Mouse (Mus musculus) kidney, adult 2 months (tissue): ENCODE results near the gene Ttc28. TPM values are rescaled to one million over a fixed set of nuclear protein-coding genes. Genes with fewer than 3 reads are reported as not detected.
A peak's percentile ranks its signal among the peaks of the same experiment; 100 is the strongest.

Experiments used
- DNase-seq: peaks from one replicate; pipeline ENCODE4 v3.0.0; 2021
- H3K27ac ChIP-seq: fragments of 200-500 bp; 2 replicates; pipeline ENCODE4 v1.5.1; 2012; ENCODE audit warnings: low read depth, low read length, control low read depth, inconsistent platforms; ENCODE audit not compliant: insufficient read depth
- H3K27me3 ChIP-seq: fragments of 200-500 bp; replicated peaks from 2 replicates; pipeline ENCODE4 v1.6.1; 2012; ENCODE audit warnings: mild to moderate bottlenecking, moderate library complexity, low read length, inconsistent platforms; ENCODE audit not compliant: control insufficient read depth, insufficient read depth
- H3K36me3 ChIP-seq: fragments of 200-500 bp; 2 replicates; pipeline ENCODE4 v1.6.1; 2012; ENCODE audit warnings: mild to moderate bottlenecking, moderate library complexity, low read length, inconsistent platforms; ENCODE audit not compliant: control insufficient read depth, insufficient read depth
- H3K4me1 ChIP-seq: fragments of 200-500 bp; 2 replicates; pipeline ENCODE4 v1.6.1; 2011; ENCODE audit warnings: low read length; ENCODE audit not compliant: control insufficient read depth, insufficient read depth
- H3K4me3 ChIP-seq: fragments of 200-500 bp; 2 replicates; pipeline ENCODE4 v1.5.1; 2011; ENCODE audit warnings: mild to moderate bottlenecking, low read depth, low read length, control low read depth; ENCODE audit not compliant: insufficient read depth
- CTCF ChIP-seq: fragments of 200-500 bp; conservative IDR thresholded peaks from 2 replicates; pipeline ENCODE4 v1.5.1; 2011; ENCODE audit warnings: low read depth, mild to moderate bottlenecking, control low read depth, low read length, moderate library complexity, mixed read lengths; ENCODE audit not compliant: insufficient read depth, insufficient read length
- POLR2A ChIP-seq: fragments of 200-500 bp; IDR thresholded peaks from one replicate; pipeline ENCODE4 v1.6.1; 2011; ENCODE audit warnings: low read depth, low read length, control low read depth
- WGBS: fragments of 180-500 bp; shearing (Covaris S2); methylation state at CpG from one replicate; pipeline ENCODE4 v1.1.7; 2018; 5-methylcytosine and 5-hydroxymethylcytosine counted together
- polyA plus RNA-seq: library from polyadenylated mRNA; depleted of rRNA; stranded (reverse); fragments of >200 nt; gene quantifications from 2 replicates; pipeline ENCODE4 v1.2.3, GENCODE M21; 2012

Ttc28 gene
- polyA plus RNA-seq, 1 experiment, result 6.6 TPM

DNA sequence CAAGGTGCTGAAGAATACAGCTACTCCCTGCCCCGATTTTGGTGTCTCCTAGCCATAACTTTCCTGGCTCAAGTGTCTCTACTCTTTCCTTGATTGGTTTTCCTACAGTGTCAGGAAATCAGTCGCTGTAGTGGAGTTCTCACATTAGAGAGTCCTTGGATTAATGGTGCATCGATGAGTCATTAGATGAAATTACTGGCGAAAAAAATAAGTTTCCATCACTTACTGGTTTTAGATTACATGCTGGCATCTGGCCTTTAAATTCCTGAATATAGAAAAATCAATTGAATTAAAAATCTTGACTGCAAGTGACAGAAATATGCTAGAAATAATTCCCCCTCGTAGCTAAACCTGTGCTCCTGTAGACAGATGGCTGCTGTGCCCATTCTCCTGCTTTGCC lies 168.4 kb downstream of the Ttc28 start:
- no peak overlapping the region for H3K27ac ChIP-seq
- 62% methylated on average over 5 of the region's 5 CpGs for WGBS
- no peaks in the 10 kb centered on the region for H3K36me3 ChIP-seq
- 0 out of 2 replicates have a peak, but pooled peaks cover 3% of the 10 kb centered on the region for H3K4me1 ChIP-seq
- no peak overlapping the region for H3K4me3 ChIP-seq
- TF ChIP-seq POLR2A, result no peak
- TF ChIP-seq CTCF, result no peak
- DNase-seq, result no peak
- no peaks in the 10 kb centered on the region for H3K27me3 ChIP-seq

DNA sequence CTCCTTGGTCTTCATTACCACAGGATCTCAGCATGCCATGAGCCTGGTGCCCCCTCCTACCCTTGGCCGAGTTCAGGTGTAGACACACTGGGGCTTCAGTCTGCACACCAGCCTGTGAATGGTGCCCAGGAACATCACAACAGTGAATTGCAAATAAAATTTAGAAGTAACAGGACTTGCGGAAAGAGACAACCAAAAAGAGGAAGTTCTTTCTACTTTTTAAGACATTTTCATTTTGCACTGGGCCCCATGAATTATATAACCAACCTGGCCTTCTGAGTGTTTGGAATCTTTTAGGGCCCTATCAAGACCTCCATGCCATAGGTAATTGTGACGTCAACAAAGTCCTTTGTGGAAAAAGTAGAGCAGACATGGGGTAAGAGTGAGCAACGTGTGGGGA lies 170.0 kb downstream of the Ttc28 start:
- no peak for DNase-seq
- Histone ChIP-seq H3K4me1 (0 out of 2 replicates have a peak, but pooled peaks cover 2% of the 10 kb centered on the region), H3K4me3 (no peak overlapping the region), H3K36me3 (no peaks in the 10 kb centered on the region), H3K27me3 (no peaks in the 10 kb centered on the region), H3K27ac (no peak overlapping the region)
- no peak for TF ChIP-seq CTCF
- TF ChIP-seq POLR2A, result no peak
- 89% methylated on average over 4 of the region's 4 CpGs for WGBS

DNA sequence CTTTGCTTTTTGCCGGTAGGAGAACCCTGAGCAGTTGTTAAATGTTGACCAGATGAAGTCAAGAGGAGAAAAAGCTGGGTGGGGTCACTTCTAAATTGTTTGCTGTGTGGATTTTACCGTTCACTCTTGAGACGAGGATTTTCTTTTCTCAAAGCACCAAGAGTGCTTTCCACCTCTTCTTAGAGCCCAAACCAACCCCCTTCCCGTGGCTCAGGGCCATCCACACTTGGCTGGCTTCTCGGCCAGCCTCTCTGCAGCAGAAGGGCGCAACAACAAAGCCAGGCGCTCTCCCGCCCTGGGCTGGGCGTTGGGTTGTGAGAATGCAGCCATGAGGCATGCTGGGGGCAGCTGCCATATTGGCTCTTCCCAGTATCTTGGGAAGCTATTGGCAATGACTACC lies 170.5 kb downstream of the Ttc28 start:
- no peak for DNase-seq
- TF ChIP-seq CTCF (no peak), POLR2A (no peak)
- H3K4me3 ChIP-seq, result no peak overlapping the region
- no peak overlapping the region for H3K27ac ChIP-seq
- H3K4me1 ChIP-seq, result no peaks in the 10 kb centered on the region
- no peaks in the 10 kb centered on the region for H3K36me3 ChIP-seq
- 70% methylated on average over 9 of the region's 9 CpGs for WGBS
- H3K27me3 ChIP-seq, result no peaks in the 10 kb centered on the region

DNA sequence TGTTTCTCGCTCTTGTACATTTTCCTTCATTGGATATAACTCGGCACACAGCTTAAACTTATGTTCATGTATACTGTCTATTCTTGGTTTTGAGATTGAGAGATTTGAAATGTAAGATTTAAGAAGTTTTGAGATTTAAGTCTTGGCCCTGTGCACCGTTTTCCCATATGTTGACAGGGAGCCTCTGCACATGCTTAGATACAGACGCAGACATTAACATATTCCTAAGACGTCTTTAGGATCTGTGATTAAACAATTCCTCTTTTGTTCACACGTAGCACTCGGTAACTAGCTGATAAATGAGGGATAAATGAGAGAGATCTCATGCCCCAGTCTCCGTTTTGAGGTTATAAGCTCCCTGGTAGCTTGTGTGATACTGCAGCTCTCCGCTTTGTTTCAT lies 174.8 kb downstream of the Ttc28 start:
- no peaks in the 10 kb centered on the region for H3K27me3 ChIP-seq
- WGBS, result 89% methylated on average over 9 of the region's 9 CpGs
- no peak overlapping the region for H3K27ac ChIP-seq
- peaks cover 3% of the 10 kb centered on the region; the same call in 1 of the 2 replicates for H3K4me1 ChIP-seq
- TF ChIP-seq CTCF (no peak), POLR2A (no peak)
- no peaks in the 10 kb centered on the region for H3K36me3 ChIP-seq
- no peak for DNase-seq
- H3K4me3 ChIP-seq, result no peak overlapping the region

DNA sequence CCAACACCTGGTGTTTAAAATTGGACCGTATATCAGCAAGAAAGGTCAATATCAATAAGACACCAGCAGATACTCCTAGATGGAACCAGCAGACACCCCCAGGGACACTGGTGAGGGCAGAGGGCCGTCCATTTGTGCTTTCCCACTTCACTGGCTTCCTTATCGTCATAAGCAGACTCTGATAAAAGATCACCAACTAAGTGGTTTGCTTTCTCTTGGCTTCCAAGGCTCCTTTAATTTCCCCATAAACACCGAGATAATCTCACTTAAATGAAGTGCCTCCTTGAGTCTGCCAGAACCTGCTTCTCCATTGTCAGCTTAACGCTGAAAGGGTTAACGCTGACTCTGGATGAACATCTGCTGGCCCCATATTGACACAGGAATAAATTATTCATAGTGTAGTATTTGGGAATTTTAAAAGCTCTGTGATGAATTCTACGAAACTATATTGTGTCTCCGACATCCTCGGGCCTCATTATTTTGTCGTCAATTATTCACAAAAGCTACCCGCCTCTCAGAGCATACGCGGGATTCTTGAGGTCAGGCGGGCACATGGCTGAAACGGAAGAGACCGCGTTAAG lies 175.3 kb downstream of the Ttc28 start:
- Histone ChIP-seq H3K36me3 (no peaks in the 10 kb centered on the region), H3K27me3 (no peaks in the 10 kb centered on the region), H3K4me3 (peak overlapping the region; percentile 21; the same call in 1 of the 2 replicates), H3K27ac (no peak overlapping the region), H3K4me1 (peaks cover 3% of the 10 kb centered on the region; the same call in 1 of the 2 replicates)
- DNase-seq, result no peak
- WGBS, result 45% methylated on average over 17 of the region's 17 CpGs
- TF ChIP-seq CTCF (no peak), POLR2A (no peak)

DNA sequence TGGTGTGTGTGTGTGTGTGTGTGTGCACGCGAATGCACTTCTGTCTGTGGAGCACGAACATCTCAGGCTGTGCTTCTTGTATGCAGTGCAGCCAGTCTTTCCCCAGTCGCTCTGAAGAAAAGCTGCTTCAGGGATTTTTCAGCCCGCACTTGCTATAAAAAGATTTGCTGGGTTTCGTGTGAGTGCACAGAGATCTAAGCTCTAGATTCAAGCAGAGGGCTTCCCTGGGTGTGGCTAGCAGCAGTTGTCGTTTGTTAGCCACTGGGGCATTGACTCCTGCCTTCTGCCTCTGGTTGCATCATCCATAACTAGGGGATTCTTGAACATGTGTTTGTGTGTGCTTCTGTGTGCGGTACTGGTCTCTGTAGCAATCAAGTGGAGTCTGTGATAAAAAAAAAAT lies 175.9 kb downstream of the Ttc28 start:
- WGBS, result 39% methylated on average over 8 of the region's 8 CpGs

DNA sequence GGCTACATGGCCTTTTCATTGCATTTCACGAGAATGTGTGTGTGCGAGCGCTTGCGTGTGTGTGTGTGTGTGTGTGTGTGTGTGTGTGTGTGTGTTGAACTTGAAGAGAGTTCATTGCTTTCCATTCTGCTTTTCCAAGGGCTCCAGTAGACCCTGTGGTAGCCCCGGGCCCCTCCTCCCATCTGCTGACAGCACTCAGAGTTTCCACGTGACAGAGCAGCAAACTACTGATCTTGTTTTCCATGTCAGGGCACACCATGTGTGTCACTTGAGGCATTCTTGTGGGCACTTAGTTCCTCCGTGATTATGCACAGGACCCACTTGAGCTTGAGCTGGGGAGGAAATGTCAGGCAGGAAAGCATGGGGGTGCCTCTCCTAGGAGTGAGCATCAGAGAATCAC lies 177.5 kb downstream of the Ttc28 start:
- DNase-seq, result peak; percentile 34
- WGBS, result 63% methylated on average over 7 of the region's 7 CpGs

More for the DNA sequence above, 175.9 kb downstream of the Ttc28 start:
- no peak for DNase-seq
- TF ChIP-seq POLR2A (no peak), CTCF (no peak)
- Histone ChIP-seq H3K36me3 (no peaks in the 10 kb centered on the region), H3K4me3 (peak overlapping the region; percentile 21; the same call in 1 of the 2 replicates), H3K4me1 (peaks cover 3% of the 10 kb centered on the region; the same call in 1 of the 2 replicates), H3K27me3 (no peaks in the 10 kb centered on the region), H3K27ac (no peak overlapping the region)

More for the DNA sequence above, 177.5 kb downstream of the Ttc28 start:
- H3K36me3 ChIP-seq, result no peaks in the 10 kb centered on the region
- H3K27me3 ChIP-seq, result no peaks in the 10 kb centered on the region
- H3K4me1 ChIP-seq, result peaks cover 3% of the 10 kb centered on the region; the same call in 1 of the 2 replicates
- 0 out of 2 replicates have a peak overlapping the region, but pooled peaks have one; percentile 12 for H3K27ac ChIP-seq
- TF ChIP-seq CTCF, result no peak
- TF ChIP-seq POLR2A, result no peak
- no peak overlapping the region for H3K4me3 ChIP-seq
